Mouse (Mus musculus): ENCODE measurements around the gene Nemp1. TPM values are rescaled to one million over a fixed set of nuclear protein-coding genes. Genes with fewer than 3 reads are reported as not detected.

The Nemp1 gene
- polyA plus RNA-seq, 1 experiment from 2014 or later, result 8.3 TPM

- Histone ChIP-seq H3K4me2 (ENCODE audit: low read depth, low read length) (no peak overlapping the region), H3K9ac (ENCODE audit: low read length) (no peak overlapping the region), H3K4me3 (ENCODE audit: low read length) (no peak overlapping the region), H3K4me1 (ENCODE audit: control insufficient read depth, insufficient read depth, low read length) (0 out of 2 replicates have a peak, but pooled peaks cover 2% of the 10 kb centered on the region), H3K27ac (ENCODE audit: low read length) (no peak overlapping the region), H3K27me3 (ENCODE audit: control insufficient read depth, insufficient read depth, low read length) (peaks cover 32% of the 10 kb centered on the region), H3K9me3 (replicated peaks; ENCODE audit: control insufficient read depth, low read length) (no peaks in the 10 kb centered on the region), H3K36me3 (ENCODE audit: control insufficient read depth, insufficient read depth) (no peaks in the 10 kb centered on the region)
- ATAC-seq (replicated peaks; ENCODE audit: extremely low read depth, insufficient read depth, low FRiP score), result no peak
- 44% methylated on average over 4 of the region's 4 CpGs for WGBS
Measured at GRCm38 (mm10) chr10:127725136-127725535, 58.4 kb downstream of the Nemp1 start.

GRCm38 (mm10) chr10:127728437-127728836 lies 61.7 kb downstream of the Nemp1 start:
- H3K27me3 ChIP-seq (ENCODE audit: control insufficient read depth, insufficient read depth, low read length), result peaks cover 13% of the 10 kb centered on the region
- H3K9ac ChIP-seq (ENCODE audit: low read length), result no peak overlapping the region
- H3K9me3 ChIP-seq (replicated peaks; ENCODE audit: control insufficient read depth, low read length), result no peaks in the 10 kb centered on the region
- H3K4me3 ChIP-seq (ENCODE audit: low read length), result no peak overlapping the region
- no peak for ATAC-seq (replicated peaks; ENCODE audit: extremely low read depth, insufficient read depth, low FRiP score)
- H3K4me2 ChIP-seq (ENCODE audit: low read depth, low read length), result no peak overlapping the region
- H3K4me1 ChIP-seq (ENCODE audit: control insufficient read depth, insufficient read depth, low read length), result no peaks in the 10 kb centered on the region
- no peaks in the 10 kb centered on the region for H3K36me3 ChIP-seq (ENCODE audit: control insufficient read depth, insufficient read depth)
- H3K27ac ChIP-seq (ENCODE audit: low read length), result no peak overlapping the region
- 72% methylated on average over 8 of the region's 8 CpGs for WGBS

GRCm38 (mm10) chr10:127730285-127730932 lies 63.7 kb downstream of the Nemp1 start:
- H3K27ac ChIP-seq (ENCODE audit: low read length), result no peak overlapping the region
- H3K4me2 ChIP-seq (ENCODE audit: low read depth, low read length), result no peak overlapping the region
- H3K36me3 ChIP-seq (ENCODE audit: control insufficient read depth, insufficient read depth), result no peaks in the 10 kb centered on the region
- no peaks in the 10 kb centered on the region for H3K9me3 ChIP-seq (replicated peaks; ENCODE audit: control insufficient read depth, low read length)
- no peak overlapping the region for H3K9ac ChIP-seq (ENCODE audit: low read length)
- no peak overlapping the region for H3K4me3 ChIP-seq (ENCODE audit: low read length)
- WGBS, result 59% methylated on average over 11 of the region's 11 CpGs
- ATAC-seq (replicated peaks; ENCODE audit: extremely low read depth, insufficient read depth, low FRiP score), result no peak
- no peaks in the 10 kb centered on the region for H3K4me1 ChIP-seq (ENCODE audit: control insufficient read depth, insufficient read depth, low read length)
- peaks cover 11% of the 10 kb centered on the region for H3K27me3 ChIP-seq (ENCODE audit: control insufficient read depth, insufficient read depth, low read length)

- ATAC-seq (replicated peaks; ENCODE audit: extremely low read depth, insufficient read depth, low FRiP score), result no peak
- WGBS, result 55% methylated on average over 9 of the region's 9 CpGs
Measured at GRCm38 (mm10) chr10:127730933-127731310, 64.2 kb downstream of the Nemp1 start.

GRCm38 (mm10) chr10:127731397-127731796 lies 64.7 kb downstream of the Nemp1 start:
- Histone ChIP-seq H3K27me3 (ENCODE audit: control insufficient read depth, insufficient read depth, low read length) (peaks cover 6% of the 10 kb centered on the region; the same call in 1 of the 2 replicates), H3K4me1 (ENCODE audit: control insufficient read depth, insufficient read depth, low read length) (no peaks in the 10 kb centered on the region), H3K9ac (ENCODE audit: low read length) (no peak overlapping the region), H3K4me3 (ENCODE audit: low read length) (no peak overlapping the region), H3K36me3 (ENCODE audit: control insufficient read depth, insufficient read depth) (no peaks in the 10 kb centered on the region), H3K9me3 (replicated peaks; ENCODE audit: control insufficient read depth, low read length) (no peaks in the 10 kb centered on the region), H3K4me2 (ENCODE audit: low read depth, low read length) (no peak overlapping the region), H3K27ac (ENCODE audit: low read length) (no peak overlapping the region)
- 39% methylated on average over 5 of the region's 5 CpGs for WGBS
- no peak for ATAC-seq (replicated peaks; ENCODE audit: extremely low read depth, insufficient read depth, low FRiP score)

More at GRCm38 (mm10) chr10:127730933-127731310, 64.2 kb downstream of the Nemp1 start:
- Histone ChIP-seq H3K4me3 (ENCODE audit: low read length) (no peak overlapping the region), H3K27ac (ENCODE audit: low read length) (no peak overlapping the region), H3K4me2 (ENCODE audit: low read depth, low read length) (no peak overlapping the region), H3K27me3 (ENCODE audit: control insufficient read depth, insufficient read depth, low read length) (peaks cover 6% of the 10 kb centered on the region; the same call in 1 of the 2 replicates), H3K4me1 (ENCODE audit: control insufficient read depth, insufficient read depth, low read length) (no peaks in the 10 kb centered on the region), H3K9me3 (replicated peaks; ENCODE audit: control insufficient read depth, low read length) (no peaks in the 10 kb centered on the region), H3K36me3 (ENCODE audit: control insufficient read depth, insufficient read depth) (no peaks in the 10 kb centered on the region), H3K9ac (ENCODE audit: low read length) (no peak overlapping the region)

GRCm38 (mm10) chr10:127734434-127734833 lies 67.7 kb downstream of the Nemp1 start:
- no peak overlapping the region for H3K4me2 ChIP-seq (ENCODE audit: low read depth, low read length)
- no peaks in the 10 kb centered on the region for H3K27me3 ChIP-seq (ENCODE audit: control insufficient read depth, insufficient read depth, low read length)
- H3K4me1 ChIP-seq (ENCODE audit: control insufficient read depth, insufficient read depth, low read length), result 0 out of 2 replicates have a peak, but pooled peaks cover 2% of the 10 kb centered on the region
- H3K36me3 ChIP-seq (ENCODE audit: control insufficient read depth, insufficient read depth), result no peaks in the 10 kb centered on the region
- no peak overlapping the region for H3K9ac ChIP-seq (ENCODE audit: low read length)
- H3K9me3 ChIP-seq (replicated peaks; ENCODE audit: control insufficient read depth, low read length), result no peaks in the 10 kb centered on the region
- no peak overlapping the region for H3K4me3 ChIP-seq (ENCODE audit: low read length)
- no peak for ATAC-seq (replicated peaks; ENCODE audit: extremely low read depth, insufficient read depth, low FRiP score)
- H3K27ac ChIP-seq (ENCODE audit: low read length), result no peak overlapping the region
- WGBS, result 25% methylated on average over 5 of the region's 5 CpGs

- Histone ChIP-seq H3K36me3 (ENCODE audit: control insufficient read depth, insufficient read depth) (no peaks in the 10 kb centered on the region), H3K4me2 (ENCODE audit: low read depth, low read length) (no peak overlapping the region), H3K27ac (ENCODE audit: low read length) (no peak overlapping the region), H3K4me1 (ENCODE audit: control insufficient read depth, insufficient read depth, low read length) (peaks cover 7% of the 10 kb centered on the region), H3K27me3 (ENCODE audit: control insufficient read depth, insufficient read depth, low read length) (no peaks in the 10 kb centered on the region), H3K9me3 (replicated peaks; ENCODE audit: control insufficient read depth, low read length) (no peaks in the 10 kb centered on the region), H3K9ac (ENCODE audit: low read length) (no peak overlapping the region), H3K4me3 (ENCODE audit: low read length) (no peak overlapping the region)
- WGBS, result 66% methylated on average over 2 of the region's 2 CpGs
- ATAC-seq (replicated peaks; ENCODE audit: extremely low read depth, insufficient read depth, low FRiP score), result no peak
Measured at GRCm38 (mm10) chr10:127736266-127736665, 69.6 kb downstream of the Nemp1 start.

- Histone ChIP-seq H3K27ac (ENCODE audit: low read length) (no peak overlapping the region), H3K9me3 (replicated peaks; ENCODE audit: control insufficient read depth, low read length) (no peaks in the 10 kb centered on the region), H3K36me3 (ENCODE audit: control insufficient read depth, insufficient read depth) (peaks cover 6% of the 10 kb centered on the region; the same call in 1 of the 2 replicates), H3K4me3 (ENCODE audit: low read length) (no peak overlapping the region), H3K27me3 (ENCODE audit: control insufficient read depth, insufficient read depth, low read length) (no peaks in the 10 kb centered on the region), H3K4me1 (ENCODE audit: control insufficient read depth, insufficient read depth, low read length) (peaks cover 7% of the 10 kb centered on the region), H3K9ac (ENCODE audit: low read length) (no peak overlapping the region), H3K4me2 (ENCODE audit: low read depth, low read length) (no peak overlapping the region)
- no peak for ATAC-seq (replicated peaks; ENCODE audit: extremely low read depth, insufficient read depth, low FRiP score)
- 48% methylated on average over 4 of the region's 4 CpGs for WGBS
Measured at GRCm38 (mm10) chr10:127736916-127737315, 70.2 kb downstream of the Nemp1 start.

- WGBS, result 15% methylated on average over 2 of the region's 2 CpGs
- peaks cover 10% of the 10 kb centered on the region; the same call in 1 of the 2 replicates for H3K36me3 ChIP-seq (ENCODE audit: control insufficient read depth, insufficient read depth)
- H3K4me3 ChIP-seq (ENCODE audit: low read length), result no peak overlapping the region
- peaks cover 7% of the 10 kb centered on the region for H3K4me1 ChIP-seq (ENCODE audit: control insufficient read depth, insufficient read depth, low read length)
- no peak overlapping the region for H3K4me2 ChIP-seq (ENCODE audit: low read depth, low read length)
- no peaks in the 10 kb centered on the region for H3K9me3 ChIP-seq (replicated peaks; ENCODE audit: control insufficient read depth, low read length)
- H3K27me3 ChIP-seq (ENCODE audit: control insufficient read depth, insufficient read depth, low read length), result no peaks in the 10 kb centered on the region
- no peak overlapping the region for H3K27ac ChIP-seq (ENCODE audit: low read length)
- H3K9ac ChIP-seq (ENCODE audit: low read length), result no peak overlapping the region
- ATAC-seq (replicated peaks; ENCODE audit: extremely low read depth, insufficient read depth, low FRiP score), result no peak
Measured at GRCm38 (mm10) chr10:127737552-127737951, 70.9 kb downstream of the Nemp1 start.

Data from heart, embryonic 16.5 days (tissue).